Mouse (Mus musculus): ENCODE measurements around the gene Gdpd4.

DNA sequence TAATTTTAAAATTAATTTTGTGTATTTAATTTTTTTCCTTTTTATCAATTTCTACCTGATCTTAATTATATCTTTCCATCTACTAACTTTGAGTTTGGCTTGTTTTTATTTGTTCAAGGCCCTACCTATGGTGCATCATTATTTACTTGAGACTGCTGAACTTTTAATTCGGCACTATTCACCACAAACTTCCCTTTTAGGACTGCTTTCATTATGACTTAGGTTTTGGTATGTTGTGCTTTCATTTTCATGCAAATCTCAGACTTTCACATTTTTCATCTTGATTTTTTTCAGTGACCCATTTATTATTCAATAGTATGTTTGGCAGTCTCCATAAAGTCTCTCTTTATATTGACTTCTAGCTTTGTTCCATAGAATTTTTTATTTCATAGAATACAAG, 24.7 kb downstream of the Gdpd4 start:
- TF ChIP-seq CTCF (IDR thresholded peaks at IDR 0.05) (no peak), EP300 (IDR thresholded peaks at IDR 0.05) (no peak)
